Mouse (Mus musculus) lung, embryonic 14.5 days (tissue): Measurements from ENCODE around the gene Uqcr10. TPM values are rescaled to one million over a fixed set of nuclear protein-coding genes. Genes with fewer than 3 reads are reported as not detected.

Experiments used
- ATAC-seq: fragments of 200-750 bp; cut with Nextera tagmentation; 2 replicates; pipeline ENCODE4 v1.8.0; 2017; ENCODE audit warnings: mild to moderate bottlenecking, moderate TSS enrichment, moderate library complexity; ENCODE audit not compliant: insufficient read depth
- DNase-seq: peaks from one replicate; pipeline ENCODE4 v3.0.0-alpha.2; 2015
- H3K27ac ChIP-seq: fragments of 300-500 bp; sonication (generic); 2 replicates; pipeline ENCODE4 v1.5.1; 2014; ENCODE audit warnings: low read depth, mild to moderate bottlenecking, moderate library complexity
- H3K27me3 ChIP-seq: fragments of 300-500 bp; sonication (generic); 2 replicates; pipeline ENCODE4 v1.6.1; 2014; ENCODE audit warnings: low read length, control low read depth; ENCODE audit not compliant: insufficient read depth
- H3K36me3 ChIP-seq: fragments of 300-500 bp; sonication (generic); 2 replicates; pipeline ENCODE4 v1.6.1; 2014; ENCODE audit warnings: control low read depth; ENCODE audit not compliant: insufficient read depth
- H3K4me1 ChIP-seq: fragments of 300-500 bp; sonication (generic); 2 replicates; pipeline ENCODE4 v1.6.1; 2014; ENCODE audit warnings: antibody characterized with exemption, control low read depth; ENCODE audit not compliant: insufficient read depth
- H3K4me2 ChIP-seq: fragments of 300-500 bp; sonication (generic); 2 replicates; pipeline ENCODE4 v1.6.1; 2014; ENCODE audit warnings: mild to moderate bottlenecking
- H3K4me3 ChIP-seq: fragments of 300-500 bp; sonication (generic); 2 replicates; pipeline ENCODE4 v1.5.1; 2014; ENCODE audit warnings: low read depth, low read length
- H3K9ac ChIP-seq: fragments of 300-500 bp; sonication (generic); 2 replicates; pipeline ENCODE4 v1.6.1; 2014
- H3K9me3 ChIP-seq: fragments of 300-500 bp; sonication (generic); 2 replicates; pipeline ENCODE4 v1.6.1; 2016; ENCODE audit warnings: low read depth, low read length, control low read depth
- CTCF ChIP-seq: IDR thresholded peaks from 2 replicates; pipeline ENCODE4 v1.5.1; 2016; ENCODE audit warnings: antibody characterized with exemption, low read depth
- WGBS: fragments of 180-500 bp; shearing (Covaris S2); extraction: QIAGEN DNeasy Blood & Tissue Kit; methylation state at CpG from one replicate; pipeline ENCODE4 v1.1.7; 2014; 5-methylcytosine and 5-hydroxymethylcytosine counted together
- polyA plus RNA-seq: library from polyadenylated mRNA; unstranded; fragments of >200 nt; fragmentation: Nextera tagmentation; extraction: Ambion mirVana; gene quantifications from 2 replicates; pipeline ENCODE4 v1.2.1, GENCODE M21; 2014

Gene Uqcr10
- polyA plus RNA-seq, 1 experiment from 2014 or later = 736 TPM

DNA sequence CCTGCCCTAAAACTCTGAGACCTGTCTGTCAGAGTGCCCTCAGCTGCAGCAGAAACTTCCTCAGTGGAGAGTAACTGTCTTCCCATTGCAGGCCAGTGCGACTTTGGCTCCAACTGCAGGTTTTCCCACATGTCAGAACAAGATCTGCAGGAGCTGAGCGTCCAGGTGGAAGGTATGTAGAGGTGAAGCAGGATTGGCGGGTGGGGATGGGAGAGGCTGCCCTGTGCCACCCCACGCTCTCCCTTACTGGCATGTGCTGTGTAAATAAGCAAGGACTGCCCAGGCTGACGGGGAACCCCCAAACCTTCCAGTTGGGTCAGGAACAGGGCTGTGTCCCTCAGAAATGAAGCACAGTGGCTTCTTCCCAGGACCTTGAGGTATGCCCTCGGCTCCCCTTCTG, 26.0 kb upstream of the Uqcr10 start:
- ATAC-seq (peak; percentile 54), DNase-seq (no peak)
- no peaks in the 10 kb centered on the region for H3K27me3 ChIP-seq
- H3K27ac ChIP-seq = no peak overlapping the region
- H3K36me3 ChIP-seq = peaks cover 8% of the 10 kb centered on the region; the same call in 1 of the 2 replicates
- no peak overlapping the region for H3K4me2 ChIP-seq
- H3K9ac ChIP-seq = no peak overlapping the region
- H3K4me1 ChIP-seq = peaks cover 4% of the 10 kb centered on the region; the same call in 1 of the 2 replicates
- no peaks in the 10 kb centered on the region for H3K9me3 ChIP-seq
- TF ChIP-seq CTCF = no peak
- no peak overlapping the region for H3K4me3 ChIP-seq
- 55% methylated on average over 6 of the region's 6 CpGs for WGBS

DNA sequence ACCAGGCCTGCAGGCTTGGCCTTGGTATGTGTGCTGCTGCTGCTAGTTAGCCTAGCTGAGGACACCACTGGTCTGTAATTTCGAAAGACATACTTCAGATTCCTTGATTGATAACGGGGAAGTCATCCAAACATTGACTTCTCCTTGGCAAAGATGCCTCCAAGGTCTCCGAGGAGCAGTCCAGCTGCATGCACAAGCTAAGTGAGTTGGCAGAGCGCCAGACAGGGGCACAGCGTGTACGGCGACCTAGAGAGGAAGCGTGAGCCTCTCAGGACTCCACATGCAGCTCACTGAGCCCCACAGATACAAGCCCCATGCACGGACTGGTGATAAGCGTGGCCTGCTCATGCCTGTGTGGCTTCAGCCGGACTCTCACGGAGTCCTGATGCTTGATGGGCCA, 25.5 kb upstream of the Uqcr10 start:
- DNase-seq (peak; percentile 80), ATAC-seq (peak; percentile 60; the same call in 1 of the 2 replicates)
- H3K27me3 ChIP-seq = no peaks in the 10 kb centered on the region
- TF ChIP-seq CTCF = no peak
- H3K4me3 ChIP-seq = no peak overlapping the region
- no peak overlapping the region for H3K4me2 ChIP-seq
- H3K4me1 ChIP-seq = peaks cover 4% of the 10 kb centered on the region; the same call in 1 of the 2 replicates
- 24% methylated on average over 12 of the region's 12 CpGs for WGBS
- no peak overlapping the region for H3K27ac ChIP-seq
- no peak overlapping the region for H3K9ac ChIP-seq
- H3K9me3 ChIP-seq = no peaks in the 10 kb centered on the region
- H3K36me3 ChIP-seq = peaks cover 13% of the 10 kb centered on the region; the same call in 1 of the 2 replicates

DNA sequence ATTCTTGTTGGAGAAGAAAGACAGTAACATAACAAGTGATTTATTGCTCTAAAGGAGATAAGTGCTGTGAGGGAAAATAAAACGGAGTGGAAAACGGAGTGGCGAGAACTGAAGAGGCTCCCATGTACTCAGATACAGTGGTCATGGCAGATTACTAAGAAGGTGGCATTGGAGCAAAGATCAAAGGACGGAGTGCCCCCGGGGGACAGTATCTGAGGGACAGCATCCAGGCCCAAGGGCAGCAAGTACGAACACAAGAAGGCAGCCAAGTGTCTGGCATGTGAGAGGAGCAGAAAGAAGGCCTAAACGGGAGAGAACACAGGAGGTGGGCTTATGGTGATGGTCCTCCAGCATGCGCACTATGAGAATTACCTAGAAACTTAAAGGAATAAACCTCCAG, 17.6 kb upstream of the Uqcr10 start:
- no peak overlapping the region for H3K4me3 ChIP-seq
- H3K4me1 ChIP-seq = no peaks in the 10 kb centered on the region
- H3K27me3 ChIP-seq = no peaks in the 10 kb centered on the region
- no peak overlapping the region for H3K9ac ChIP-seq
- no peak overlapping the region for H3K4me2 ChIP-seq
- peaks cover 28% of the 10 kb centered on the region for H3K36me3 ChIP-seq
- WGBS = 76% methylated on average over 8 of the region's 8 CpGs
- DNase-seq (no peak), ATAC-seq (no peak)
- H3K27ac ChIP-seq = no peak overlapping the region
- no peaks in the 10 kb centered on the region for H3K9me3 ChIP-seq
- no peak for TF ChIP-seq CTCF

DNA sequence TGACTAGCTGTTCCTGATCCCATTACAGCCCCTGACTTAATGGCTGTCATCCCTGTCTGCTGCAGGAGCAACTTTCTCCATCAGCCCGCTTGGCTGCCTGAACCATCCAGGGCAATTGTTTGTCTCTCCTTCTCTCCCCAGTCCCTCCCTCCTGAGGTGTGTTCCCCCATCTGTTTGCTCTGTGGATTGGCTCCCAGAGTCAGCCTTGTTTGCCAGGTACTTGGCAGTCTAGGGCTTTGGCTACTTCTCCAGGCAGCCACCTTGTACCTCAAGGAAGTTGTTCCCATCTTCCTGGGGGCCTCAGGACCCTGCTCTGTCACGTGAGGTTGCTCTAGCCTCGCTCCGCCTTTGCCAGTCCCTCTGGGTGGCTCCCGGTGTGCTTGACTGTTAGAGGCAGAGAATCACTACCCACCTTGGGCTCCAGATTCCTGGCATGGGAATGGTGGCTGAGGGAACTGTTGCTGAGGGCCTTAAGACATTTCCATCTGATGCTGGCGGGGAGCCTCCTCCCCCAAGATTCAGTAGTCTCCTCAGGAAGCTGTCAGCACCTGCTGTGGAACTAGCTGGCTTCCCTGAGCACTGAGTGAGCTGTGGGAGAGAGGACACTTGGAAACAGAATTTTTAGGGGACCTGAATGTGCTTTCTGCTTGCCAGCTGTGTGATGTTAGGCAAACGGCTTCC, 16.9 kb upstream of the Uqcr10 start:
- H3K4me3 ChIP-seq = no peak overlapping the region
- H3K27ac ChIP-seq = no peak overlapping the region
- no peaks in the 10 kb centered on the region for H3K27me3 ChIP-seq
- no peak for TF ChIP-seq CTCF
- H3K4me2 ChIP-seq = no peak overlapping the region
- H3K9ac ChIP-seq = no peak overlapping the region
- WGBS = 37% methylated on average over 7 of the region's 7 CpGs
- H3K9me3 ChIP-seq = no peaks in the 10 kb centered on the region
- no peaks in the 10 kb centered on the region for H3K4me1 ChIP-seq
- DNase-seq = peak; percentile 11
- no peak for ATAC-seq
- H3K36me3 ChIP-seq = peaks cover 28% of the 10 kb centered on the region

DNA sequence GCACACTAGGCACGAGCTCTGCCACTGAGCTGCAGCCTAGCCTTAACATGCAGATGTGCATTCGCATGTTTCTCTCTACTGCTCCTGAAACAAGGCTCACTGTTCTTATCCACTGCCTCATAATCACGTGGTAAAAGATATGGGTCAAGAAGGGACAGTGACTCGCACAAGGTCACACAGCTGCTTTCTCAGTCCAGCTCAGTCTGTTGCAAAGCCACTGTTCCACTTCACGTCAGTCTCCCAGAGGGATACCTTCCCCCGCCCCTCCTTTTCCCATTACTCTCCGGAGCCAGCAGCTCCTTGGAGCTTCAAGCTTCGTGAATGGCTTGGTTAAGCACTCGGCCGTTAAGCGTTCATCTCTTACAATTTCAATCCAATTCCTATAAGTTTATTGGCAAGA, 16.3 kb upstream of the Uqcr10 start:
- Histone ChIP-seq H3K27ac (no peak overlapping the region), H3K9me3 (no peaks in the 10 kb centered on the region), H3K4me1 (no peaks in the 10 kb centered on the region), H3K36me3 (peaks cover 23% of the 10 kb centered on the region), H3K4me3 (no peak overlapping the region), H3K27me3 (no peaks in the 10 kb centered on the region), H3K4me2 (no peak overlapping the region), H3K9ac (no peak overlapping the region)
- 62% methylated on average over 11 of the region's 11 CpGs for WGBS
- ATAC-seq = no peak
- no peak for DNase-seq
- TF ChIP-seq CTCF = no peak

DNA sequence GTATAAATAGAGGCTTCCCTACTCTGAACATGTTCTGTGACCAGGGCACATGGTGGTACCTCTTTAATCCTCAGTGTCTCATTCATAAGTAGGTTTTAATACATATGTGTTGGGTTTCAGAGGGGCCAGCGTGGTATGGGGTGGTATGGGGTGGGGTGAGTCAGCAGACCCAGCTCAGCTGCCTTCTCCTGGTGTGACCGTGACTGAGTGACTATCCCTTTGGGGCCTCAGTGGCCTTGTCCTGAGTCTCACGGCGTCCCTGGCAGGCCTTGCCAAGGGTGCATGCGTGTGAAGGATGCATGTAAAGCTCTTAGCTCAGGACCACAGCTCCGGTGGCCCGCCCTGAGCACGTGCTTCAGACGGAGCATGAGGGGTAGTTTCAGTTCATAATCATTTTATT, 15.8 kb upstream of the Uqcr10 start:
- Histone ChIP-seq H3K9ac (no peak overlapping the region), H3K27ac (no peak overlapping the region), H3K9me3 (no peaks in the 10 kb centered on the region), H3K4me1 (no peaks in the 10 kb centered on the region), H3K27me3 (no peaks in the 10 kb centered on the region), H3K36me3 (peaks cover 19% of the 10 kb centered on the region), H3K4me3 (no peak overlapping the region), H3K4me2 (no peak overlapping the region)
- DNase-seq = no peak
- no peak for TF ChIP-seq CTCF
- no peak for ATAC-seq
- WGBS = 85% methylated on average over 9 of the region's 9 CpGs

DNA sequence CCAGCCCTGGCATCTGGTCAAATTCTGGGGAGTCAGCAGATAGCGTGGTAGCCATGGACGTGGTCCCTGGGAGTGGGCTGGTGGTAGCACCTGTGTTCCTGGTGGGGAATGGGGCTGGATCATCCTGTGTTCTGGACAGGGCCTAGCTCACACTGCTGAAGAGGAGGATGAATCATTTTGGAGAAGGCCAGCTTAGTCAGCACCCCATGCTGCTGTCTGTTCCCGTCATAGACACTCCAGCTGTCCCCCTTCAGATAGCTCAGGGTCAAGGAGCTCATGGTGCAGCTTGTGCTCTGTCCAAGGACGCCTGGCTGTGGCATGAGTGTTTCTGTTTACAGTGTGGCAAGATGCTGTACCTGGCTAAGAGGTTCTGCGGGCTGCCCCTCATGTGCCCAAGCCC, 14.4 kb upstream of the Uqcr10 start:
- Histone ChIP-seq H3K4me3 (no peak overlapping the region), H3K9ac (no peak overlapping the region), H3K4me2 (no peak overlapping the region), H3K27me3 (no peaks in the 10 kb centered on the region), H3K9me3 (no peaks in the 10 kb centered on the region), H3K27ac (no peak overlapping the region), H3K36me3 (peaks cover 6% of the 10 kb centered on the region), H3K4me1 (no peaks in the 10 kb centered on the region)
- DNase-seq (no peak), ATAC-seq (no peak)
- 72% methylated on average over 5 of the region's 5 CpGs for WGBS
- no peak for TF ChIP-seq CTCF
